Mouse (Mus musculus) stomach, postnatal 0 days (tissue): ENCODE data around the gene Gm3542. TPM values are rescaled to one million over a fixed set of nuclear protein-coding genes. Genes with fewer than 3 reads are reported as not detected.
"Not testable (repeated sequence)": the region's sequence is repeated elsewhere in the genome, so short reads cannot be mapped to it uniquely, and the experiment has no call there.

Source experiments
- ATAC-seq: fragments of 200-750 bp; cut with Nextera tagmentation; 2 replicates; pipeline ENCODE4 v1.8.0; 2017; ENCODE audit not compliant: low FRiP score, low TSS enrichment
- DNase-seq: peaks from one replicate; pipeline ENCODE4 v3.0.0-alpha.2; 2016; ENCODE audit warnings: low spot score
- H3K27ac ChIP-seq: fragments of 300-500 bp; sonication (generic); replicated peaks from 2 replicates; pipeline ENCODE4 v1.5.1; 2014; ENCODE audit warnings: mild to moderate bottlenecking, control low read depth
- H3K27me3 ChIP-seq: fragments of 300-500 bp; sonication (generic); 2 replicates; pipeline ENCODE4 v1.6.1; 2014; ENCODE audit warnings: low read length; ENCODE audit not compliant: control insufficient read depth, insufficient read depth
- H3K36me3 ChIP-seq: fragments of 300-500 bp; sonication (generic); 2 replicates; pipeline ENCODE4 v1.6.1; 2014; ENCODE audit warnings: low read length, mixed read lengths; ENCODE audit not compliant: control insufficient read depth, insufficient read depth
- H3K4me1 ChIP-seq: fragments of 300-500 bp; sonication (generic); replicated peaks from 2 replicates; pipeline ENCODE4 v1.6.1; 2014; ENCODE audit warnings: antibody characterized with exemption; ENCODE audit not compliant: control insufficient read depth, insufficient read depth
- H3K4me2 ChIP-seq: fragments of 300-500 bp; sonication (generic); replicated peaks from 2 replicates; pipeline ENCODE4 v1.6.1; 2014; ENCODE audit warnings: low read depth, mild to moderate bottlenecking, control low read depth, moderate library complexity
- H3K4me3 ChIP-seq: fragments of 300-500 bp; sonication (generic); 2 replicates; pipeline ENCODE4 v1.5.1; 2014; ENCODE audit warnings: low read depth, low read length, control low read depth
- H3K9ac ChIP-seq: fragments of 300-500 bp; sonication (generic); 2 replicates; pipeline ENCODE4 v1.6.1; 2014; ENCODE audit warnings: mild to moderate bottlenecking, low read length, control low read depth, mixed read lengths
- H3K9me3 ChIP-seq: fragments of 300-500 bp; sonication (generic); 2 replicates; pipeline ENCODE4 v1.6.1; 2016; ENCODE audit warnings: low read length; ENCODE audit not compliant: control insufficient read depth
- WGBS: fragments of 180-500 bp; shearing (Covaris S2); extraction: QIAGEN DNeasy Blood & Tissue Kit; methylation state at CpG from one replicate; pipeline ENCODE4 v1.1.7; 2014; 5-methylcytosine and 5-hydroxymethylcytosine counted together
- polyA plus RNA-seq: library from polyadenylated mRNA; unstranded; fragments of >200 nt; fragmentation: Nextera tagmentation; extraction: Ambion mirVana; gene quantifications from 2 replicates; pipeline ENCODE4 v1.2.1, GENCODE M21; 2015

Gene Gm3542
- not detected in 2 replicates for polyA plus RNA-seq

DNA sequence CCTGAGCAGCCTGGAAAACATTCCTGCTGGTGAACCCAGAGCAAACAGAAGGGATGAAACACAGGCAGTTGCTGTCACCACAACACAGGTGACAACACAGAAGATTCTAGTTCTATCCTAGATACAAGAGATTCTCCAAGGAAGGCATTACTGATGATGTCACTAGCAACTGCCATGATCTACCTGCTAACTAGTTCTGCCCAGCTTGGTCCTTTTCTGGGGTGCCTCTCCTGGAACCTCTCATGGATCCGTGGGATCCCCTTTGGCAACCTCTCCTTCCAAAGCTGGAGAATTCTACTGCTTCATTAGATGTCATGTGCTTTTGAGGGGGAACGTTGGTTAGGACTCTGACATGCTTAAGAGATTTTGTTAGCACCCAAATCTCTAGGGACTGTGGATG lies at the start of gene Gm3542:
Gene Gm3542, minus strand, starts transcription at position 101 of the 400 bp plus-strand sequence.
- whole genome bisulfite sequencing, result no CpG with 5 or more reads among the region's 2 CpGs
- ATAC-seq, H3K27me3 ChIP-seq: not testable (repeated sequence)

More for the DNA sequence above, at the start of gene Gm3542:
- not testable (repeated sequence) for H3K9me3 ChIP-seq, H3K4me3 ChIP-seq, H3K36me3 ChIP-seq, DNase-seq, H3K27ac ChIP-seq, H3K4me2 ChIP-seq, H3K9ac ChIP-seq, H3K4me1 ChIP-seq

Other genes starting within 250 kb of the Gm3542 start
- not detected in 2 replicates for gene Gm8279, start 203.4 kb downstream of the Gm3542 start, polyA plus RNA-seq
- not detected in 2 replicates for gene Gm3317, start 170.4 kb downstream of the Gm3542 start, polyA plus RNA-seq
- gene Gm8271, start 149.1 kb downstream of the Gm3542 start, polyA plus RNA-seq, result not detected in 2 replicates
- not detected in 2 replicates for gene Gm3526, start 74.3 kb downstream of the Gm3542 start, polyA plus RNA-seq
- gene Gm3500, start 54.1 kb upstream of the Gm3542 start, polyA plus RNA-seq, result 0.16 TPM in 1 of 2 replicates, not detected in the other
- gene Gm3194, start 120.5 kb upstream of the Gm3542 start, polyA plus RNA-seq, result 0.34 and 0.50 TPM in 2 replicates
- not detected in 2 replicates for gene Gm8246, start 142.9 kb upstream of the Gm3542 start, polyA plus RNA-seq
- not detected in 2 replicates for gene Gm3187, start 149.3 kb upstream of the Gm3542 start, polyA plus RNA-seq
- gene Gm3488, start 166.7 kb upstream of the Gm3542 start, polyA plus RNA-seq, result 0.35 and 0.36 TPM in 2 replicates
- gene Gm3532, start 203.6 kb upstream of the Gm3542 start, polyA plus RNA-seq, result not detected in 2 replicates